Mouse (Mus musculus) neural tube, embryonic 13.5 days (tissue): ENCODE measurements at regions not wholly inside any gene's neighbourhood (a gene's known extent, or its start where the extent isn't known, plus 50 kb on each side); places are given as distances from the start of the nearest gene placed in this dataset. TPM values are rescaled to one million over a fixed set of nuclear protein-coding genes. Genes with fewer than 3 reads are reported as not detected.

Experiments
- ATAC-seq: fragments of 200-750 bp; cut with Nextera tagmentation; 2 replicates; pipeline ENCODE4 v1.8.0; 2017; ENCODE audit warnings: low read depth, mild to moderate bottlenecking, moderate TSS enrichment, moderate library complexity
- H3K27ac ChIP-seq: fragments of 300-500 bp; sonication (generic); replicated peaks from 2 replicates; pipeline ENCODE4 v1.5.1; 2015; ENCODE audit warnings: moderate library complexity, mild to moderate bottlenecking, inconsistent platforms
- H3K27me3 ChIP-seq: fragments of 300-500 bp; sonication (generic); 2 replicates; pipeline ENCODE4 v1.6.1; 2015; ENCODE audit warnings: mild to moderate bottlenecking, inconsistent platforms
- H3K36me3 ChIP-seq: fragments of 300-500 bp; sonication (generic); 2 replicates; pipeline ENCODE4 v1.6.1; 2015; ENCODE audit warnings: mild to moderate bottlenecking, inconsistent platforms
- H3K4me1 ChIP-seq: fragments of 300-500 bp; sonication (generic); replicated peaks from 2 replicates; pipeline ENCODE4 v1.6.1; 2015; ENCODE audit warnings: inconsistent platforms
- H3K4me2 ChIP-seq: fragments of 300-500 bp; sonication (generic); 2 replicates; pipeline ENCODE4 v1.6.1; 2015; ENCODE audit warnings: inconsistent platforms, mild to moderate bottlenecking, moderate library complexity
- H3K4me3 ChIP-seq: fragments of 300-500 bp; sonication (generic); 2 replicates; pipeline ENCODE4 v1.5.1; 2015; ENCODE audit warnings: mild to moderate bottlenecking, inconsistent platforms
- H3K9ac ChIP-seq: fragments of 300-500 bp; sonication (generic); 2 replicates; pipeline ENCODE4 v1.6.1; 2015; ENCODE audit warnings: moderate library complexity, mild to moderate bottlenecking, inconsistent platforms
- H3K9me3 ChIP-seq: fragments of 300-500 bp; sonication (generic); 2 replicates; pipeline ENCODE4 v1.6.1; 2016; ENCODE audit warnings: inconsistent platforms
- WGBS: fragments of 180-500 bp; shearing (Covaris S2); methylation state at CpG from one replicate; pipeline ENCODE4 v1.1.7; 2015; 5-methylcytosine and 5-hydroxymethylcytosine counted together
- microRNA-seq: library from miRNA; unstranded; fragments of <30 nt; microRNA quantifications from one replicate; pipeline ENCODE4, GENCODE M21; 2016

DNA sequence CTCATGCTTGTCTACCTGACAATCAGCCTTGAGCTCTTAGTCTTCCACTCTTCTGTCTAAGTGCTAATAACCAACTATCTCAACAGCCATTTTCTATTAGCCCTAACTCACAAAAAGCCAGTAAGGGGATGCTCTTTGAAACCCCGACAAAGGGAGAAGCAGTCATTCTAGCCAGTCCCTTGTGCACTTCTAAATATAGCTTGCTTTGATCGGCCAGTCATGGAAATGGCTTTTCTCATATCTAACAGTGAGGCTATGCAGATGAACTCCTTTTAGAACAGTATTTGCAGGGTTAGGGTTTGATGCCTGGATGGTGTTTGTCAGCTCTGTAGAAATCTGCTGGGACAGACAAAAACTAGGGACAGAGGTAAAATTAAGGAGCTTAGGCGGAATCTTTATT lies 54.5 kb upstream of the Arg1 start:
- Histone ChIP-seq H3K27me3 (no peaks in the 10 kb centered on the region), H3K4me2 (no peak overlapping the region), H3K27ac (no peak overlapping the region), H3K9me3 (no peaks in the 10 kb centered on the region), H3K4me3 (no peak overlapping the region), H3K4me1 (no peaks in the 10 kb centered on the region), H3K36me3 (no peaks in the 10 kb centered on the region), H3K9ac (no peak overlapping the region)
- no peak for ATAC-seq
- 87% methylated on average over 3 of the region's 3 CpGs for WGBS

Small RNAs in the stretch of these regions (microRNA-seq; reads per million reads assigned to microRNA genes)
- not detected for gene Gm22566
